Mouse (Mus musculus) telencephalon, adult 2 months (tissue): ENCODE measurements at regions not wholly inside any gene's neighbourhood (a gene's known extent, or its start where the extent isn't known, plus 50 kb on each side); places are given as distances from the start of the nearest gene placed in this dataset.

Experiments
- DNase-seq: peaks from one replicate; pipeline ENCODE4 v3.0.0-alpha.2; 2011; ENCODE audit warnings: low read depth, low spot score

- no peak for DNase-seq
Measured at GRCm38 (mm10) chr3:130940302-130940867, 169.9 kb upstream of the Lef1 start.

- no peak for DNase-seq
Measured at GRCm38 (mm10) chr3:130936980-130937379, 173.3 kb upstream of the Lef1 start.

- DNase-seq, result no peak
Measured at GRCm38 (mm10) chr3:130936336-130936735, 173.9 kb upstream of the Lef1 start.

- DNase-seq, result no peak
Measured at GRCm38 (mm10) chr3:130935926-130936315, 174.3 kb upstream of the Lef1 start.

GRCm38 (mm10) chr3:130935302-130935925 is 174.9 kb upstream of the Lef1 start:
- no peak for DNase-seq

GRCm38 (mm10) chr3:130932723-130933122 is 177.5 kb upstream of the Lef1 start:
- no peak for DNase-seq

GRCm38 (mm10) chr3:130932226-130932625 is 178.0 kb upstream of the Lef1 start:
- no peak for DNase-seq

GRCm38 (mm10) chr3:130925000-130925399 is 185.3 kb upstream of the Lef1 start:
- DNase-seq, result no peak

- no peak for DNase-seq
Measured at GRCm38 (mm10) chr3:130923615-130923958, 186.7 kb upstream of the Lef1 start.

GRCm38 (mm10) chr3:130922812-130923614 is 187.3 kb upstream of the Lef1 start:
- no peak for DNase-seq

GRCm38 (mm10) chr3:130921621-130922245 is 188.5 kb upstream of the Lef1 start:
- DNase-seq, result no peak

- DNase-seq, result no peak
Measured at GRCm38 (mm10) chr3:130913812-130914211, 183.6 kb upstream of the Rpl34 start.

- no peak for DNase-seq
Measured at GRCm38 (mm10) chr3:130905101-130905500, 174.9 kb upstream of the Rpl34 start.

GRCm38 (mm10) chr3:130903329-130903728 is 173.1 kb upstream of the Rpl34 start:
- no peak for DNase-seq

- DNase-seq, result no peak
Measured at GRCm38 (mm10) chr3:130902376-130902775, 172.2 kb upstream of the Rpl34 start.

GRCm38 (mm10) chr3:130901343-130901742 is 171.1 kb upstream of the Rpl34 start:
- DNase-seq, result no peak

- DNase-seq, result no peak
Measured at GRCm38 (mm10) chr3:130900846-130901245, 170.6 kb upstream of the Rpl34 start.

GRCm38 (mm10) chr3:130900054-130900840 is 170.0 kb upstream of the Rpl34 start:
- DNase-seq, result peak; percentile 5

- DNase-seq, result no peak
Measured at GRCm38 (mm10) chr3:130894168-130894814, 164.1 kb upstream of the Rpl34 start.

- DNase-seq, result no peak
Measured at GRCm38 (mm10) chr3:130891310-130891709, 161.1 kb upstream of the Rpl34 start.

- no peak for DNase-seq
Measured at GRCm38 (mm10) chr3:130888587-130888986, 158.4 kb upstream of the Rpl34 start.
